Mouse (Mus musculus) C2C12 (cell line): ENCODE results near the gene Rnf26. TPM values are rescaled to one million over a fixed set of nuclear protein-coding genes. Genes with fewer than 3 reads are reported as not detected.

ENCODE experiments used
- H3K27me3 ChIP-seq: one replicate; pipeline ENCODE4 v1.6.1; 2011; ENCODE audit not compliant: control insufficient read depth, insufficient read depth, insufficient read length
- H3K36me3 ChIP-seq: one replicate; pipeline ENCODE4 v1.6.1; 2011; ENCODE audit not compliant: control insufficient read depth, insufficient read depth
- H3K4me3 ChIP-seq: one replicate; pipeline ENCODE4 v1.5.1; 2011; ENCODE audit warnings: mild to moderate bottlenecking, control low read depth; ENCODE audit not compliant: poor library complexity, insufficient read depth, severe bottlenecking
- H3K79me2 ChIP-seq: one replicate; pipeline ENCODE4 v1.6.1; 2011; ENCODE audit not compliant: control insufficient read depth, insufficient read depth
- H3K79me3 ChIP-seq: one replicate; pipeline ENCODE4 v1.6.1; 2011; ENCODE audit warnings: low read depth, control low read depth
- H3ac ChIP-seq: one replicate; pipeline ENCODE3; 2011; ENCODE audit warnings: low read depth; ENCODE audit not compliant: control insufficient read depth, insufficient read length
- CEBPB ChIP-seq: IDR thresholded peaks from one replicate; pipeline ENCODE4 v1.6.1; 2011; ENCODE audit warnings: low read depth, mild to moderate bottlenecking, control low read depth, moderate library complexity
- CTCF ChIP-seq: IDR thresholded peaks from one replicate; pipeline ENCODE4 v1.5.1; 2011; ENCODE audit not compliant: control insufficient read depth, insufficient read depth, insufficient read length
- FOSL1 ChIP-seq: IDR thresholded peaks from one replicate; pipeline ENCODE4 v1.8.0; 2011; ENCODE audit warnings: mild to moderate bottlenecking, low read length; ENCODE audit not compliant: poor library complexity, insufficient read depth, severe bottlenecking
- MAX ChIP-seq: IDR thresholded peaks from one replicate; pipeline ENCODE4 v1.6.1; 2011; ENCODE audit warnings: mild to moderate bottlenecking, control low read depth
- MYOD1 ChIP-seq: IDR thresholded peaks from one replicate; pipeline ENCODE4 v1.6.1; 2011; ENCODE audit warnings: low read depth; ENCODE audit not compliant: control insufficient read depth, insufficient read length
- MYOG ChIP-seq: IDR thresholded peaks from one replicate; pipeline ENCODE4 v1.6.1; 2011; ENCODE audit not compliant: control insufficient read depth, insufficient read length; ENCODE audit errors: extremely low read depth
- USF1 ChIP-seq: IDR thresholded peaks from one replicate; pipeline ENCODE4 v1.6.1; 2011; ENCODE audit warnings: low read depth, mild to moderate bottlenecking, control low read depth, moderate library complexity
- polyA plus RNA-seq: library from polyadenylated mRNA; unstranded; fragments of >200 nt; fragmentation: generic; extraction: Trizol; gene quantifications from one replicate; pipeline ENCODE4 v1.2.1, GENCODE M21; 2012; ENCODE audit warnings: missing spikeins

The Rnf26 gene
- polyA plus RNA-seq, 1 experiment = 52.6 TPM

DNA sequence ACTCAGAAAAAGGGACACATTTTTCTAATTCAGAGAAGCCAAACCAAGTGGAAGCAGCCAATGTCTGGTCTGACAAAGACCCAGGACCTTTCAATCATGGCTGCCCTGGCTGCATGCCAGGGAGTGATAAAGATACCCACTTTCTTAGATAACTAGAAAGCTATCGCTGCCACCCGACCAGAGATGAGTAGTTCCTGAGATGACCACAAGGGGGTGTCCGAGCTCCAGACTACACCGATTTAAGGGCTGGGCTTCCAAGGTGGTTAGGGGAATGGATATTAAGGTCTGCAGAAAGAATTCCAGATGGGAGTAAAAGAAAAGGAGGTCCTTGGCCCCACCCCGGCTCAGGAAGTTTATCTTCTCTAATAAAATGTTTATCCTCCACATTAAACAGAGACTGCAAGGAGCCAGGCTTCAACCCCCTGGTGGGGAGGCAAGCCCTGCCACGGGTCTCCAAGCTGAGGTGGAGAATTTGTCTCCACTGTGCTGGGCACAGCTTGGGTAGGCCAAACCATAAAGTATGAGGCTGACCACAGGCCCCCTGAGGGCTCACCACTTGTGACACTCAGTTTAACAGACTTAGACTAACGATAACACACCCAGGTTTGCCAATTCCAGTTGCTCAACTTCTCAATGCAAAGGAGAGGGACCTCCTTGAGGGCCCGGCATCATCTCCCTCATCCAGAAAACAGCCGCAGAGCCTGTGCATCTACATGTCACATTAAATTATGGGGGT, 3.8 kb downstream of the Rnf26 start:
- Histone ChIP-seq H3K79me2 (peaks cover 64% of the 10 kb centered on the region), H3K36me3 (peaks cover 11% of the 10 kb centered on the region), H3ac (no peak overlapping the region), H3K4me3 (no peak overlapping the region), H3K79me3 (peaks cover 23% of the 10 kb centered on the region), H3K27me3 (no peaks in the 10 kb centered on the region)
- peak; percentile 15 for TF ChIP-seq CTCF
- TF ChIP-seq MAX = no peak

DNA sequence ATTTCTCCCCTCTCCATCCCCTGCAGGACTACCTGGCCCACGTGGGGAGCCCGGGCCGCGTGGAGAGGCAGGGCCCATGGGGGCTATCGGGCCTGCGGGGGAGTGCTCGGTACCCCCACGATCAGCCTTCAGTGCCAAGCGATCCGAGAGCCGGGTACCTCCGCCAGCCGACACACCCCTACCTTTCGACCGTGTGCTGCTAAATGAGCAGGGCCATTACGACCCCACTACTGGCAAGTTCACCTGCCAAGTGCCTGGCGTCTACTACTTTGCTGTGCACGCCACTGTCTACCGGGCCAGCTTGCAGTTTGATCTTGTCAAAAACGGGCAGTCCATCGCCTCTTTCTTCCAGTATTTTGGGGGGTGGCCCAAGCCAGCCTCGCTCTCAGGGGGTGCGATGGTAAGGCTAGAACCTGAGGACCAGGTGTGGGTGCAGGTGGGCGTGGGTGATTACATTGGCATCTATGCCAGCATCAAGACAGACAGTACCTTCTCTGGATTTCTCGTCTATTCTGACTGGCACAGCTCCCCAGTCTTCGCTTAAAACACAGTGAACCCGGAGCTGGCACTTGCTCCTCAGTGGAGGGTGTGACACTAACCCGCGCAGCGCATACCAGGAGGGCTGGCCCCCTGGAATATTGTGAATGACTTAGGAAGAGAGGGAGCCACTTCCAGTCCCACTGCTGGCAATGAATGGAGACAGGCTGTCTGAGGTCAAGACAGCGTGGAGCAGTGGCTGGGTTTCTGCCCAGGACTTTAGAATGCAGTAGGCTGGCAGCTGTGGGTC, 4.9 kb downstream of the Rnf26 start:
- no peak overlapping the region for H3K4me3 ChIP-seq
- H3ac ChIP-seq = no peak overlapping the region
- H3K79me3 ChIP-seq = peaks cover 23% of the 10 kb centered on the region
- H3K27me3 ChIP-seq = no peaks in the 10 kb centered on the region
- peaks cover 64% of the 10 kb centered on the region for H3K79me2 ChIP-seq
- peaks cover 11% of the 10 kb centered on the region for H3K36me3 ChIP-seq
- TF ChIP-seq CTCF = no peak
- TF ChIP-seq CEBPB = no peak
- no peak for TF ChIP-seq MYOG
- TF ChIP-seq MYOD1 = no peak
- TF ChIP-seq USF1 = no peak
- TF ChIP-seq MAX = no peak
- no peak for TF ChIP-seq FOSL1

DNA sequence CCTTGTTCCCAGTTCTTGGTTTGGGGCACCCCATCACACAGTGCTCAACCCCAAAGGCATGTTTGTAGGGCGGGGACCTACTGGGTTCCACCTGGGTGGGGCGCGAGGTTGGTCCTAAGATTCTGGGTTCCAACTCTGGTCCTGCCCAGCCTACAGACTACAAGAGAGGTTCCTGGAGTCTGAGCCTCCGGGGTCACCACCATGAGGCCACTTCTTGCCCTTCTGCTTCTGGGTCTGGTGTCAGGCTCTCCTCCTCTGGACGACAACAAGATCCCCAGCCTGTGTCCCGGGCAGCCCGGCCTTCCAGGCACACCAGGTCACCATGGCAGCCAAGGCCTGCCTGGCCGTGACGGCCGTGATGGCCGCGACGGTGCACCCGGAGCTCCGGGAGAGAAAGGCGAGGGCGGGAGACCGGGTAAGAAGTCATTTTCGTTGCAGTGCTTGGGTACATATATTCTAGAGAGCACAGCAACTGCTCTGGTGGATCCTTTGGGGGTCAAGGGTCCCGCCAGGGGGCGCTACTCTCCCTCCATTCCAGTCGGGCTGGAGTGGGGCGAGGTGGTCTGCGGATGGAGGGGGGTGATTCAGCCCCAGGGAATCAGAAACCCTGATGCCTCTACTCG, 5.6 kb downstream of the Rnf26 start:
- Histone ChIP-seq H3ac (no peak overlapping the region), H3K79me2 (peaks cover 59% of the 10 kb centered on the region), H3K79me3 (peaks cover 23% of the 10 kb centered on the region), H3K4me3 (no peak overlapping the region), H3K27me3 (no peaks in the 10 kb centered on the region), H3K36me3 (peaks cover 11% of the 10 kb centered on the region)
- no peak for TF ChIP-seq CEBPB

DNA sequence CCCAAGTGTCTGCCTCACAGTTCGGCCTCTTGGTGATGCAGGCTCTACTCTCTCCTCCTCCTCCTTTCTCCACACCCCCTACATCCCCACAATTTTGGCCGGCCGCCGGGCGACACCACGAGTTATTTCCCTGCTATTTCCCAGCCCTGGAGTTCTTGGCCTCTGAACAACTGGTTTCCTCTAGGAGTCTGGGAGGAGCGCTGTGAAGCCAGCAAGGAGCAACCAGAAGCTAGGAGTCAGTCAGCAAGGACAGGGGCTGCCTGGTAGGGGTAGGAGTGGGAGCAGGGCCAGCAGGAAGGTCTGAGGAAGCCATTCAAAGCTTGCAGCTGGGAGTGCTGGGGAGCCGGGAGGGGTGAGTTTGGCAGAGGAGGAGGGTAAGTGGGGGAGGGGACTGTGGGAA, 6.2 kb downstream of the Rnf26 start, which contains the start of gene C1qtnf5:
Gene C1qtnf5 (plus strand): TSS at position 136 of the 400 bp plus-strand sequence.
- peaks cover 11% of the 10 kb centered on the region for H3K36me3 ChIP-seq

DNA sequence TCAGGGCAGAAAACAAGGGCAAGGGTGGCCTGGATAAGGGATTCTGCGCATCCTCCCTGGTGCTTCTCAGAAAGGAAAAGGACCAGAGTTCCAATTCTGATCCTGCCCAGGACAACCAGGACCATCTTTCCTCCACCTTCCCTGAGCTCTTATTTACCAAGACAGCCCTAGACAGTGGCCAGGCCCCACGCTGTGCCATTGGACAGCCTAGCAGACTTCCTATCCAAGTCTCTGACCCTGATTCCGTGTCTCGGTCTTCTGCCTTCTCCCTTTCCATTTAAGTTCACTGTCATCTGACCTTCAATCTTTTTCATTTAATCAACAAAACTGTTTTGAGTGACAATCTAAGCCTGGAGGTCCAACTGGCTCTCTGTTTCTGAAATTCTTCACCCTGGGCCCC, 6.7 kb downstream of the Rnf26 start:
- no peaks in the 10 kb centered on the region for H3K27me3 ChIP-seq
- H3K4me3 ChIP-seq = no peak overlapping the region
- H3K36me3 ChIP-seq = peaks cover 11% of the 10 kb centered on the region
- peaks cover 52% of the 10 kb centered on the region for H3K79me2 ChIP-seq
- TF ChIP-seq FOSL1 (no peak), MYOD1 (no peak), USF1 (no peak), CEBPB (no peak), MYOG (no peak), MAX (no peak), CTCF (no peak)
- H3K79me3 ChIP-seq = peaks cover 23% of the 10 kb centered on the region
- no peak overlapping the region for H3ac ChIP-seq

More for the DNA sequence above, 6.2 kb downstream of the Rnf26 start, which contains the start of gene C1qtnf5:
- H3K4me3 ChIP-seq = no peak within 1 kb of the TSS
- peaks cover 23% of the 10 kb centered on the region for H3K79me3 ChIP-seq
- peaks cover 54% of the 10 kb centered on the region for H3K79me2 ChIP-seq
- H3K27me3 ChIP-seq = no peaks in the 10 kb centered on the region
- no peak within 1 kb of the TSS for H3ac ChIP-seq
- TF ChIP-seq MYOG (no peak), FOSL1 (no peak), CEBPB (no peak), MYOD1 (no peak)
